Mouse (Mus musculus) intestine, embryonic 16.5 days (tissue): ENCODE measurements around the gene Adra1d. TPM values are rescaled to one million over a fixed set of nuclear protein-coding genes. Genes with fewer than 3 reads are reported as not detected.

Source experiments
- ATAC-seq: fragments of 200-750 bp; cut with Nextera tagmentation; 2 replicates; pipeline ENCODE4 v1.8.0; 2017; ENCODE audit warnings: moderate TSS enrichment, moderate library complexity
- H3K27ac ChIP-seq: fragments of 300-500 bp; sonication (generic); 2 replicates; pipeline ENCODE4 v1.5.1; 2014; ENCODE audit warnings: mild to moderate bottlenecking, low read length
- H3K27me3 ChIP-seq: fragments of 300-500 bp; sonication (generic); replicated peaks from 2 replicates; pipeline ENCODE4 v1.6.1; 2014; ENCODE audit warnings: low read length, control low read depth, mixed read lengths; ENCODE audit not compliant: control insufficient read depth, insufficient read depth
- H3K36me3 ChIP-seq: fragments of 300-500 bp; sonication (generic); 2 replicates; pipeline ENCODE4 v1.6.1; 2014; ENCODE audit warnings: low read length, control low read depth; ENCODE audit not compliant: control insufficient read depth, insufficient read depth
- H3K4me1 ChIP-seq: fragments of 300-500 bp; sonication (generic); 2 replicates; pipeline ENCODE4 v1.6.1; 2014; ENCODE audit warnings: low read length, control low read depth, mixed read lengths; ENCODE audit not compliant: control insufficient read depth, insufficient read depth
- H3K4me2 ChIP-seq: fragments of 300-500 bp; sonication (generic); 2 replicates; pipeline ENCODE4 v1.6.1; 2014; ENCODE audit warnings: low read depth, low read length, control low read depth
- H3K4me3 ChIP-seq: fragments of 300-500 bp; sonication (generic); 2 replicates; pipeline ENCODE4 v1.5.1; 2014; ENCODE audit warnings: mild to moderate bottlenecking, low read length
- H3K9ac ChIP-seq: fragments of 300-500 bp; sonication (generic); 2 replicates; pipeline ENCODE4 v1.6.1; 2014; ENCODE audit warnings: low read depth, low read length
- H3K9me3 ChIP-seq: fragments of 300-500 bp; sonication (generic); 2 replicates; pipeline ENCODE4 v1.6.1; 2016; ENCODE audit warnings: low read length, control low read depth; ENCODE audit not compliant: control insufficient read depth
- WGBS: fragments of 180-500 bp; shearing (Covaris S2); extraction: QIAGEN DNeasy Blood & Tissue Kit; methylation state at CpG from one replicate; pipeline ENCODE4 v1.1.7; 2014; 5-methylcytosine and 5-hydroxymethylcytosine counted together
- polyA plus RNA-seq: library from polyadenylated mRNA; unstranded; fragments of >200 nt; fragmentation: Nextera tagmentation; extraction: Ambion mirVana; gene quantifications from 2 replicates; pipeline ENCODE4 v1.2.1, GENCODE M21; 2015

Gene Adra1d
- 0.21 and 0.28 TPM in 2 replicates for polyA plus RNA-seq

DNA sequence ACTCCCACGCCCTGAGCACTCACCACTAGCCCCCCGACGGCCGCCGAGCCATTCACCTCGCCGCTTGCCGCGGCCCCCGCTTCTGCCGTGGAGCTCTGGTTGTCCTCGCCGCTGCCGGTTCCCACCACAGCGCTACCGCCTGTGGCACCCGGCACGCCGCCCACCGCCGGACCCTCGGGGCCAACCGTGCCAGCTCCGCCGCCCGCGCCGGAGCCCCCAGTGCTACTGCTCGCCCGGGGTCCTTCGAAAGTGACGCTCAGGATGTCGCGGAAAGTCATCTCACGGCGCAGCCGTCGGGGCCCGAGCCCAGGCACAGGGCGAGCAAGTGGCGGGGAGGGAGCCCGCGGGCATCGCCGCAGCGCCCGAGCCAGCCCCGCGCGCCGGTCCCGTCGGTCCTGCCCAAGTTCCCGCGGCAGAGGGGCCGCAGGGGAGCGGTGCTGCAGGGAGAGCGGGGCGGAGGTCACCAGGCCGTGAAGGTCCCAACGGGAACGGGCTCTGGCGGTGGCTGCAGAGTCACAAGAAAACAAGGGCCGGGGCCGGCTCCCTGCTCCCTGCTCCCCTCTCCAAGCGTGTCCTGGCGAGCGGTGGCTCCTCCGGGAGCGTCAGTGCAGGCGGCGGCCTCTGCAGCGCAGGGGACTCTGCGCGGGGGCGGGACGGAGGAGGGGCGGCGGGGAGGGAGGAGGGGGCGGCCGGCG lies at the start of gene Adra1d:
Gene Adra1d (minus strand): TSS at position 393 of the 695 bp plus-strand sequence.
- WGBS = under 1% methylated on average over 67 of the region's 82 CpGs
- Histone ChIP-seq H3K4me3 (peak within 1 kb of the TSS; percentile 54), H3K27me3 (peaks cover 57% of the 10 kb centered on the region), H3K9me3 (no peaks in the 10 kb centered on the region), H3K27ac (no peak within 1 kb of the TSS), H3K36me3 (no peaks in the 10 kb centered on the region), H3K4me2 (peak within 1 kb of the TSS; percentile 90), H3K4me1 (peaks cover 12% of the 10 kb centered on the region), H3K9ac (peak within 1 kb of the TSS; percentile 54)
- ATAC-seq = peak; percentile 62; the same call in 1 of the 2 replicates

DNA sequence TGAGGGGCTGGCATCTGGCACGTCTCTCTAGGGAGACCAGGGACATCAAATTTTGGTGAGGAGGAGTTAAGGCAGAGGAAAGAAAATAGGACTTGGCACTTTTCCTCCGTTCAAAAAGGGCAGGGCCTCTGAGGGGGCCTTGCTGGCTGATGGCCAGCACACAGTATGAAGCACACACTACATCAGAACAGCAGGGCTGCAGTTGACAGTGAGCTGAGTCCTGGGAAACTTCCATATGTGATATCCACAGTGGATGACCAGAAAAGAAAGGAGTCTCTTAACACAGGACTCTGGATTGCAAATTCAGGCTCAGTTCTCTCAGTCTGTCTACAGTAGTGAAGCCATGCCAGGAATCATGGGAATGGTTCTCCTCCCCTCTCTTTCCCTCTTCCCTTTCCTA lies 39.8 kb upstream of the Adra1d start:
- Histone ChIP-seq H3K4me1 (no peaks in the 10 kb centered on the region), H3K27ac (no peak overlapping the region), H3K27me3 (no peaks in the 10 kb centered on the region), H3K4me2 (no peak overlapping the region), H3K4me3 (no peak overlapping the region), H3K9ac (no peak overlapping the region), H3K9me3 (no peaks in the 10 kb centered on the region), H3K36me3 (no peaks in the 10 kb centered on the region)
- no peak for ATAC-seq
- WGBS = 39% methylated on average over 2 of the region's 2 CpGs

DNA sequence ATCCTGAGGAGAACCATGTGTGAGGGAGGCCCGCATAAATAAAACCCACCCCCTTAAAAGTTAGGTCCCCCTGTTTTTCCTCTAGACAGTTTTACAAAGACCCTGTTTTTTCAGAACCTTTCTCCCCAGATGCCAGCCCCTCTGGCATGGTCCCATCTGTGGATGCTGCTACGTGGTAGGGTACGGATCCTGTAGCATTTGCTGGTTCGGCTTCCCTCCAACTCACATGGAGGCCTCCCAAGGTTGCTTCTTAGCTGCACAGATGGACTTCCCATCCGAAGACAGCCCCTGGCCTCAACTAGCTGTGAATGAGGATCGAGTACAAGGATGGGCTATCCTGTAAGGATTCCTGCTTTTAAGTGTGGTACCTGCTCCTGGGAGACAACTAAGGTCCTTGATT lies 32.8 kb upstream of the Adra1d start:
- Histone ChIP-seq H3K4me2 (no peak overlapping the region), H3K4me3 (no peak overlapping the region), H3K9me3 (no peaks in the 10 kb centered on the region), H3K27me3 (no peaks in the 10 kb centered on the region), H3K9ac (no peak overlapping the region), H3K27ac (no peak overlapping the region), H3K36me3 (no peaks in the 10 kb centered on the region), H3K4me1 (no peaks in the 10 kb centered on the region)
- 85% methylated on average over 6 of the region's 6 CpGs for WGBS
- ATAC-seq = no peak

GRCm38 (mm10) chr2:131587521-131587920 lies 25.4 kb upstream of the Adra1d start:
- H3K27ac ChIP-seq = no peak overlapping the region
- no peak overlapping the region for H3K9ac ChIP-seq
- H3K4me1 ChIP-seq = no peaks in the 10 kb centered on the region
- no peaks in the 10 kb centered on the region for H3K9me3 ChIP-seq
- H3K36me3 ChIP-seq = no peaks in the 10 kb centered on the region
- WGBS = 70% methylated on average over 2 of the region's 2 CpGs
- no peak for ATAC-seq
- H3K4me2 ChIP-seq = no peak overlapping the region
- H3K4me3 ChIP-seq = no peak overlapping the region
- H3K27me3 ChIP-seq = no peaks in the 10 kb centered on the region

DNA sequence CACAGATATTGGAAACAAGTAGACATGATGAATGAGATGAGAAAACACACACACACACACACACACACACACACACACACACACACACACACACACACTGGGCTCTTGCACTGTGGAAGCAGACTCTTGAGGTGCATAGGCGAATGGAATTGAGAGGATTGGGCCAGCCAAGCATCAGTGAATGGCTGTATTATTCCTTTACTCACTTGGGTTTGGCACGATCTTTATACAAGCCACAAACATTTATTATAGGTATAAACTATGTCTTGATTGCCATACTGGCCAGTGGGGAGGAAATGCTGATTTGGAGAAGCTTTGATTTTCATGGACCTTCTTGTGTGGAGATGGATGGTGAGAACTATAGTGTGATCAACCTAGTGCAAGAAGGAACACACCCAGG lies 19.4 kb upstream of the Adra1d start:
- Histone ChIP-seq H3K9me3 (no peaks in the 10 kb centered on the region), H3K4me1 (no peaks in the 10 kb centered on the region), H3K27ac (no peak overlapping the region), H3K27me3 (no peaks in the 10 kb centered on the region), H3K4me2 (no peak overlapping the region), H3K36me3 (no peaks in the 10 kb centered on the region), H3K9ac (no peak overlapping the region), H3K4me3 (no peak overlapping the region)
- 80% methylated on average over 2 of the region's 2 CpGs for WGBS
- ATAC-seq = no peak

DNA sequence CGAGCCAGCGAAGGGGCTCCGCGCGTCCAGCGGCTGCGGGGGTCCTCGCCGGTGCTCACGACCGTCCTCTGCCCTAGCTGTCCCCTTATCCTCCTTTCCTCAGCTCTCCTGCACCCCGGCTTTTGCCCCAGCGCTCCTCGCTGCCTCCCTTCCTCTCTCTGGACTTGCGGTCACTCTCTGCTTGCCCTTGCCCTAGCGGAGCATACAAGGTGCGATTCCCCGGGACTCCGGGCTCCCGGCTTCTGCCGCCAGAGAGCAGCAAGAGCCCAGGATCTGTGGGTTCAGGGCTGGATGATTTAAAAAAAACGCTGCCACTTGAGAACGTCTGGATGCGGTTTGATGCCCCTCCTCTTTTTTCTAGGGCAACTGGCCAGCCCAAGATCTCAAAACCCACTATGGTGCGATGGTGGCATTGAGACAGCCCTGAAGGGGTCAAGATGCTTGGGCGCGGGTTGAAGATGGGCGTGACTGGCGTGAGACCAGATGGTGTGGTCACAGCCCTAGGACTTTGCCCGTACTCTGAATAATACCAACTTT lies 571 bp upstream of the Adra1d start:
- Histone ChIP-seq H3K9ac (peak overlapping the region; percentile 54), H3K27ac (no peak overlapping the region), H3K4me3 (peak overlapping the region; percentile 54), H3K4me2 (peak overlapping the region; percentile 90), H3K9me3 (no peaks in the 10 kb centered on the region), H3K4me1 (peaks cover 12% of the 10 kb centered on the region), H3K36me3 (no peaks in the 10 kb centered on the region), H3K27me3 (peaks cover 57% of the 10 kb centered on the region)
- peak; percentile 79 for ATAC-seq
- whole genome bisulfite sequencing = under 1% methylated on average over 29 of the region's 30 CpGs

- no peak for ATAC-seq
- Histone ChIP-seq H3K9me3 (no peaks in the 10 kb centered on the region), H3K27ac (no peak overlapping the region), H3K4me2 (peak overlapping the region; percentile 90), H3K4me3 (peak overlapping the region; percentile 54), H3K36me3 (no peaks in the 10 kb centered on the region), H3K9ac (peak overlapping the region; percentile 54; the same call in 1 of the 2 replicates), H3K4me1 (peaks cover 12% of the 10 kb centered on the region), H3K27me3 (peaks cover 57% of the 10 kb centered on the region)
- 3% methylated on average over 33 of the region's 33 CpGs for WGBS
Observed at GRCm38 (mm10) chr2:131561344-131561870, 676 bp downstream of the Adra1d start.

DNA sequence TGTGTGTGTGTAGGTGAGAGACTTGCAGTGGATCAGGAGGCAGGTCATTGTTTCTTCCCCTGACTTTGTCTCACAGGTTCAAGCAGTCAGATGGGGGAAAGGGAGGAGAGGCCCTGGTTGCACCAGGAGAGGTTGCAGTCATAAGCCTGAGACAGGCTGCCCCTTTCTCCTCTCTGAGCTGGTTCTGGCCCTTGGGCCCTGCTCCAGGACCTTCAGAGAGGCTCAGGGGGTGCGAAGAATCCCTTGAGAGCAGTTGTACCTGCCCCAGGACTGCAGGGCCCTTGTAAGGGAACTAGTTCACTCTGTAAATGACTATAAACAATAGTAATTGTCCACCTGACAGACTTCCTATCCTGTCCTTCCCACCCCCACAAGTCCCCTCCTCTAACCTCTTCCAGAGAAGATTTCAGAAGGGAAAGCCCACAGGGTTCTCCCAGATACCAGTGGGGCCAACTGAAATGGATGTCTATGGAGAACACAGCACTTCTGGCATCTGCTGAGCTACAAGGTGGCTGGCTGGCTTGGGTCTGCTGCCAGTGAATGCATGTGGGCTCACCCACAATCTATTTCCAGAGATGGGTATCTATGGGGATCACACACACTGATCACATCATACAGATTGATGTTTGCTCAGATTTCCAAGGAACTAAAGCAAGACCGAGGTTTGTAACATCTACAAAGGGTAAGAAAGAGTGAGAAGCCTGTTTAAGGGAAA lies 1.7 kb downstream of the Adra1d start:
- Histone ChIP-seq H3K4me2 (no peak overlapping the region), H3K4me1 (peaks cover 12% of the 10 kb centered on the region), H3K27me3 (peaks cover 51% of the 10 kb centered on the region), H3K36me3 (no peaks in the 10 kb centered on the region), H3K27ac (no peak overlapping the region), H3K9me3 (no peaks in the 10 kb centered on the region), H3K9ac (no peak overlapping the region), H3K4me3 (no peak overlapping the region)
- ATAC-seq = no peak
- WGBS = 56% methylated on average over 2 of the region's 2 CpGs

DNA sequence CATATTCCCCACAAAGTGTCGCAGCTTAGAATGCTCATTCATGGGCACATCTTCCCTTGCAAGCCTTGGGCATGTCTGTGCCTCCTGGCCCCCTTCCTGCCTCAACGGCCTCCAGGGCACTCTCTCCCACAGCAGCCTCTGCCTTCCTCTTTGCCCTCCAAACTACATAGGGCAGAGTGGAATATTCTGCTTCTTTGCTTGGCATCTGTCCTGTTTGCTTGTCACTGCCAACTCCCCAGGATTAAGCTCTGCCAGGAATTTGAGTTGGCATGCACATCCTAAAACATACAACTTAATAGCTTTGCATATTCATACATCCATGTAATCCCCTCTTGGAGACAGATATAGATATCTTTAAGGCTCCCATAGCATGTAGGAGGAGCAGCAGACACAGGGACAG lies 4.2 kb downstream of the Adra1d start:
- Histone ChIP-seq H3K36me3 (no peaks in the 10 kb centered on the region), H3K4me3 (no peak overlapping the region), H3K27ac (no peak overlapping the region), H3K27me3 (peaks cover 38% of the 10 kb centered on the region), H3K9ac (no peak overlapping the region), H3K4me2 (no peak overlapping the region), H3K9me3 (no peaks in the 10 kb centered on the region), H3K4me1 (peaks cover 11% of the 10 kb centered on the region)
- WGBS = 68% methylated on average over 2 of the region's 2 CpGs
- ATAC-seq = no peak
